Mouse (Mus musculus): ENCODE results near the gene Dusp9.

The Dusp9 gene

DNA sequence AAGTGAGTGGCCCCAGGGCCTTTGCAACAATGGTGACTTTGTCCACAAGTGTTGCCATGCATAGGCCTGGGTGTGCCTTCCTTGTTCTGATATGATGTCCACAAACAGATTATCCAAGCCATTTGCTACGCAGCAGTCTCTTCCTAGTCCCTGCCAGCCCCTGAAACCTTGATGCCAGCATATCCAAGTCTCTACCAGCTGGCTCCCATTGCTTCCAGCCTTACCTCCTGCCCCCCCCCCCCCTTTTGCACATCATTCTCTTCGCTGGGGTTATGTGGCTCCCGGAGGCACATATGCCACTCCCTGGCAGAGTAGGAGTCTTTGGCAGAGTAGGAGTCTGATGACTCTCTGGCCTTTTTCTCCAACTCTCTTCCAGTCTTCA is 21.1 kb downstream of the Dusp9 start:
- DNase-seq (ENCODE audit: extremely low read depth, low read depth, low spot score) = no peak

DNA sequence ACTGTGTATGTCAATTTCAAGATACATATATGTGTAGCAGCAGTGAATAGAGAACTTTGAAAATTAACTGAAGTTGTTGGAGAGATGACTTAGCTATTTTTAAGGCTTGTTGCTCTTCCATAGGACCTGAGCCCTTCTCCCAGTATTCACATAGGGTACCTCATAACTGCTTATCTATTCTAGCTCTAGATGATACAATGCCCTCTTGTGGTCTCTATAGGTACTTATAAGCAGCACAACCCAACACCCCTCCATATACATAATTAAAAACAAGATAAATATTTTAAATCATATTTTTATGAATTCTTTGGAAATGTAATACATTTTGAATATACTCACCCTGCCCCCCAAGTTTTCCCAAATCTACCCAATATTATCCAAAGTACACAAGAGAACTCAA is 23.9 kb downstream of the Dusp9 start:
- DNase-seq (ENCODE audit: extremely low read depth, low read depth, low spot score) = no peak

DNA sequence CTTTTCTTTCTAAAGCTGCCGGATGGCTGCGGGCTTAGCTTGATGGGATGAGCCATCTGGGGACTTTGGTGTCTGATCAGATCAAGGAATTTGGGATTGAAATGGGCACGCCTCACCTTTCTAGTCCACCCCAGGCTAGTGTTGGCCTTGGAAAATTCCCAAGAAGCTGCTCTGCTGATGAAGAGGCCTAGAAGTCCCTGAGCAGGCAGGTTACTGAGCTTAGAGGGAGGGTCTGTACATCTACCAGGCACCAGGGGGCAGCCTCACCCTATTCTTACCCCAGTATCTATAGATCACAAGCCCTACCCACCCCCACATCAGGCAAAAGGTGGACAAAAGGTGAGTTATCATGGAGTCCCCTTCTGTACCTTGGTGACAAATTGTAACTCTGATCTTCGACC is 32.8 kb downstream of the Dusp9 start:
- DNase-seq (ENCODE audit: extremely low read depth, low read depth, low spot score) = no peak

DNA sequence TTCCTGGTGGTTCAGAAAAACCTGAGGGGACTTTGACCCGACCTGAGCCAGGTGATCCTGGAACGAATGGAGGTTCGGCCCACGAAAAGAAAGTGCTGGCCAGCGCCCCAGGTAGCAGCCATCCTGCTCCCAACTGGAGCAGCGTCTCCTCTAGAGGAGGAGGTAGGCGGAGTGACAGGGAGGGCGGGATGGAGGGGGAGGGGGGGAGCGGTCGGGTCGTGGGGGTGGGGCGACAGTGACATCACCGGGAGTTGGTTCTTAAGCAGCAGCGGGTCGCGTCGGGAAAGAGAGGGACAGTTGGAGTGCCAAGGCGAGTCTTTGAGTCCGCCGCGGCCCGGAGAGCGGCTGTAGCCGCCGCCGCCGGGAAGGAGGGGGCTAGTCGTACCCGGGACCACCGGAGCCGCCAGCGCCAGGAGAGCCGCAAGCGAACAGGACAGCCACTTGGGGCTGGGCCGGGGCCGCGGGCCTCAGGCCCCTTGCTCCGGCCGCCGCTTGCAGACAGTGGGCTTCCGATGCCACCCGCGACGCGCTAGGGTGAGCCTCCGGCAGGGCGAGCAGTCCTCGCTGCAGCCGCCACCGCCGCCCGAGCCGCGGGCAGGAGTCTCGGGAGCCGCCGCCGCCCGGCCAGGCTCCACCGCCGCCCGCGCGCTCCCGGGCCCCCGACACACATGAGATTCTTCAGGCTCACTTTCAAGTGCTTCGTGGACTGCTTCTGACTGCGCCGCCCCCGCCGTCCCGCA is 33.8 kb downstream of the Dusp9 start, which contains the start of gene Slc6a8:
Slc6a8 (plus strand) TSS at position 272 of the 740 bp plus-strand sequence.
- DNase-seq (ENCODE audit: extremely low read depth, low read depth, low spot score) = no peak

DNA sequence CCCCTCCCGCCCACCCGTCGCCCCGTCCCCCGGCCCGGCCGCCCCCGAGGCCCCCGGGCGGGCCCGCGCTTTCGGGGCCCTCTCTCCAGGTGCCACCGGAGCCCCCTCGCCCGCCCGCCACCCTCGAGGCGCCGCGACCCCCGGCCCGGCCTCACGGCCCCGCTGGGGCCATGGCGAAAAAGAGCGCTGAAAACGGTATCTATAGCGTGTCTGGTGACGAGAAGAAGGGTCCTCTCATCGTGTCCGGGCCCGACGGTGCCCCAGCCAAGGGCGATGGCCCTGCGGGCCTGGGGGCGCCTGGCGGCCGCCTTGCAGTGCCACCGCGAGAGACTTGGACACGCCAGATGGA is 34.4 kb downstream of the Dusp9 start:
- no peak for DNase-seq (ENCODE audit: extremely low read depth, low read depth, low spot score)

DNA sequence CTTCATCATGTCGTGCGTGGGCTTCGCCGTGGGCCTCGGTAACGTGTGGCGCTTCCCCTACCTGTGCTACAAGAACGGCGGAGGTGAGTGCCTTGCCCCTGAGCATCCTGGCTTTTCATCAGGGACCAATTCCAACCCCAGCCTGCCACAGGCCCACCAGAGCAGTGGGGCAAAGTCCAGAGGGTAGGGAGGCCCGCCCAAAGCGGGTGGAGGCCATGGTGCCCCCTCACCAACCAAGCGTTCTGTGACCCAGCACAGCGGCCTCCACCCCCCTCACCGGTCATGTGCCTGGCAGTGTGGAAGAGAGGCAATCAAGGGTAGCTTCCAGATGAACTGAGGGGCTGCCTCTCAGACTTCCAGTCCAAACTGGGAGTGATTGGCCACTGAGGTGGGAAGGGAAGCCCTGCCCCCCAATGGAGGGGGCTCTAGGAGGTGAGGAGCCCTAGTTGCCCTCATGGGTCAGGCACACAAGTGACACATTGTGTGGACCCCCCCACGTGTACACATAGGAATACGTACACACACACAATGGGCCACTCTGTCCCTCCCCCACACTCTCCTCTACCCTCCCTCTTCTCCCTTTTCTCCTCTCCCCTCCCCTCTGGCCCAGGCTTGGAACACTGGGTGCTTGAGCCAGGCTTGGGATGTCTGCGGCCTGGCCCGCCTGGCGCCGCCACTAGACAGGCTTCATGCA is 34.9 kb downstream of the Dusp9 start:
- DNase-seq (ENCODE audit: extremely low read depth, low read depth, low spot score) = no peak

DNA sequence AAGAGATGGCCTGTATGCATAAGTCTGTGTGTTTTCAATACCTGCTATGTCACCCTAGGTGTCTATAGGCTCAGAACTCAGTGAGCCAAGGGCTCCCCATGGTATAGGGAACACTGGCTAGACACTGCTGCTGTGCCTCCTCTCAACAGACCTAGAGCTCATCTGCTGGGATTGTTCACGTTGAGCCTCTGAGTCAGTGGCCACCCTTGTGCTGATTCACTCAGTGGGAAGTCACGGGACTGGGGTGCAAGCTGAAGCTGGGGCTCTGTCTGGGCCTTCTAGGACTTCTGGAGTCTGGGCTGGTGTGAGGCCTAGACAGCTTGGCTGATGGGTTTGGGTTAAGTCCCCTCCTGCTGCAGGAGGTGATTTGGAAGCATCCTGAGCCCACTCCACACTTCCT is 36.0 kb downstream of the Dusp9 start:
- DNase-seq (ENCODE audit: extremely low read depth, low read depth, low spot score) = no peak

DNA sequence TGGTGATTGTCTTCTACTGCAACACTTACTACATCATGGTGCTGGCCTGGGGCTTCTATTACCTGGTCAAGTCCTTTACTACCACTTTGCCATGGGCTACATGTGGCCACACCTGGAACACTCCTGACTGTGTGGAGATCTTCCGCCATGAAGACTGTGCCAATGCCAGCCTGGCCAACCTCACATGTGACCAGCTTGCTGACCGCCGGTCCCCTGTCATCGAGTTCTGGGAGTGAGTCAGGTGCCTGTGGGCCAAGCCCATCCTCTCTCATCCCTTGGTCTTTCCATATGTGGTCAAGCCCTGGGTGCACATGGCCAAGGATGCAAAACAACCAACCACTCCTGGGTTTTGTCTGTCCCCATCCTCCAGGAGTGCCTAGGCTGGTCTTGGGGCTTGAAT is 37.4 kb downstream of the Dusp9 start:
- DNase-seq (ENCODE audit: extremely low read depth, low read depth, low spot score) = no peak

DNA sequence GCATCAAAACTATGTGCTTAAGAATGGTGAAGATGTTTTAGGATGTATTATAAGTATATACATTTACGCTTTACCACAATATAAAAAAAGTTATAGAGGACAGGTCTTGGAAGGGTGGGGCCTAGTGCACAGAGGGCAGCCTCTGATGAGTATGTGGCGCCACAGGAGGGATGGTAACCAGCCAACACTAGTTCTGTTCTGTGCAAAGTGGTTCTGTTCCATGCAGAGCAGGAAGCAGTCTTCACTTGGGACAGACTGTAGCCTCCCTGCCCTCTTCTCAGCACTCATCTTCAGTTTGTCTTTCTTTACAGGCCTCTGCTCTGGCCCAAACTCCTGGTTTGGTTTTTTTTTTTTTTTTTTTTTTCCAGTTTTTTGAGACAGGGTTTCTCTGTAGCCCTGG is 44.9 kb downstream of the Dusp9 start:
- no peak for DNase-seq (ENCODE audit: extremely low read depth, low read depth, low spot score)

DNA sequence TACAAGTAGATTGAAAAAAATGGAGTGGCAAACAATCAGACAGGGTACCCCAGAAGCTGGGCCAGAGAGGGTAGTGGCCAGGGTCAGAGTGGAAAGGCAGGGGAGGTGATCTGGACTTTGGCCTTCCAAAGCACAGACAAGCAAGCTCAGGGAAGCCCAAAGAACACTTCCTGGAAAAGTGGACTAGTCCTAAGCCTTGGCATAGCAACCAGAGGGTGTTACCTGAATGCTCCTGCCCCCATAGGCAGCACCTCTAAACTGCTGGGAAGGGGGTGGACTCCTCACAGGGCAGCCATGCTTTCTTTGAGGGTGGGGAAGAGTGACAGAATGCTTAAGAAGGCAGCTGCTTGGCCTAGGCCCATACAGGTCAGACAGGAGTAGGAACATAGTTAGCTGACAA is 45.8 kb downstream of the Dusp9 start:
- DNase-seq (ENCODE audit: extremely low read depth, low read depth, low spot score) = no peak

DNA sequence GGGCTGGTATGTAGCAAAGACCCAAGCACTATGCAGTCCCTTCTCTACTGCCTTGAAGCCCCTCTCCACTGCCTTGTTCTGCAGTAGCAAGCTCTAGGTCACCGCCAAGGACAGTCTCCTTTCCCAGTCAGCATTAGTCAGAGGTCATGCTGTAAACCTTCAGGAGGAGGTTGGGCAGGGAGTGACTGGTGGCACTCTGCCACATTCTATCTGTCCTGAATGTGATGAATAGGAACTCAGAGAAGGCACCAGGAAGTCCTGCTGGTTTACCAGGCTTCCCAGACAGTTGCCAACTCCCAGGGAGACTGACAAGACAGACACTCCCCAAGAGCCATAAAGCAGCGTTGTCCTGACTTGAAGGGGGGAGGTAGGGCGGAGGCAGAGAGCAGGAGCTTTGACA is 46.4 kb downstream of the Dusp9 start:
- DNase-seq (ENCODE audit: extremely low read depth, low read depth, low spot score) = no peak

DNA sequence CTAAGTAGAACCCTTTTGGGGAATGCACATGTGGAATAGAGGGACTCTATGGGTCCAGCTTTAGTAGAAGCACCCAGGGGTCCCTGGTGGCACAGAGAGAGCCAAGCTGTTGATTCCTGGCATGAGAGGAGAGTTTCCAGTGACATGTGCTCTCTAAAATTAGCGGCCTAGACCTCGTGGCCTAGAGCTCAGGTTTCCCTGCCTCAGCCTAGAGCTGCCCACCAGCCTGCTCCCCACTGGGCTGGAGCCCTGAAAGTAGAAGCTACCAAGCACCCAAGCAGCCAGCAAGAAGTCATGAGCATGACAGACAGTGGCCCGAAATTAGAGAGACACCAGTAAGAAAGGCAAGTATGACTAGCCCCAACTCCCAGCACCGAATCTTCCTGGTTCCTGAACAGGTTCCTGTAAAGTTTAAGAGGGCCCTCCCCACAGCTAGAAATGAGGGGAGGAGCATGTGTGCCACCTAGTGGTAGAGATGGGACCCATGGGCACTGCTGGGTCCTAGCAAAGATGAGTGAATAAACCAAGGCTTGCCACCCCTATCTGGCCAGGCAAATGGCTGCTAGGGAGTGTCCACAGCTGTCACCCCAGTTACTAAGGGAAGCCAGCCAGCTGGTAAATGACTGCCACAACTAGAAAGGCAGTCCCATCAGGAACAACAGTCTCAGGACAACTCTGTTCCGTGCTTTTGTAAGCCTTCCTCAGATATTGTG is 51.9 kb downstream of the Dusp9 start:
- DNase-seq (ENCODE audit: extremely low read depth, low read depth, low spot score) = no peak

Measured in fat pad, adult 2 months (tissue).